In genomic region chr13:46019431-46020166, GRCm38 (mm10) we compare ENCODE assay signal across 8 mouse cellular contexts. TPM values are rescaled to one million over a fixed set of nuclear protein-coding genes. Genes with fewer than 3 reads are reported as not detected.
A peak's percentile ranks its signal among the peaks of the same experiment; 100 is the strongest.
DNase-seq lines count a peak whose midpoint lies in the region; ATAC-seq and TF ChIP-seq lines count a peak whose summit lies in the region.

No protein-coding gene starts in this region.

- no peak for TF ChIP-seq POLR2A in ES-Bruce4 (IDR thresholded peaks at IDR 0.05; ENCODE audit: insufficient read depth, low read length)

- no peaks in the 10 kb centered on the region; the same call in 1 of the 2 replicates for H3K9me3 ChIP-seq in ES-Bruce4 (replicated peaks; ENCODE audit: control insufficient read depth, insufficient read depth, low read length, poor library complexity, severe bottlenecking)

- H3K4me1 ChIP-seq in ES-Bruce4 (ENCODE audit: control insufficient read depth, insufficient read depth, low read length) = peaks cover 12% of the 10 kb centered on the region

- peak; percentile 34 for DNase-seq in adrenal gland, postnatal 14 days
- no peak for DNase-seq in adrenal gland, adult 8-10 months
- peak; percentile 49 for DNase-seq in embryo, embryonic 11 days
- DNase-seq in kidney, postnatal 4 days = peak; percentile 66 to 79
- no peak for DNase-seq in right cerebral cortex, postnatal 4 days
- DNase-seq in thymus, postnatal 25 days = no peak

- no peak overlapping the region for H3K9ac ChIP-seq in ES-Bruce4 (ENCODE audit: low read depth, poor library complexity, severe bottlenecking)

- no peaks in the 10 kb centered on the region for H3K36me3 ChIP-seq in ES-Bruce4 (ENCODE audit: control insufficient read depth, insufficient read depth, low read length, poor library complexity, severe bottlenecking)

- no peak for TF ChIP-seq CTCF in ES-Bruce4 (IDR thresholded peaks at IDR 0.05; ENCODE audit: low read depth, low read length)

- H3K4me3 ChIP-seq in ES-Bruce4 (ENCODE audit: low read depth, low read length) = no peak overlapping the region

- no peak overlapping the region for H3K27ac ChIP-seq in ES-Bruce4 (ENCODE audit: insufficient read depth, low read length)

- ATAC-seq in inflammation-experienced regulatory T-cells, adult 6 months = no peak

- TF ChIP-seq EP300 in ES-Bruce4 (IDR thresholded peaks at IDR 0.05; ENCODE audit: insufficient read depth, low read depth, low read length) = peak; percentile 64; the same call in 1 of the 2 replicates

- H3K27me3 ChIP-seq in ES-Bruce4 (ENCODE audit: control insufficient read depth, insufficient read depth, low read length, poor library complexity, severe bottlenecking) = no peaks in the 10 kb centered on the region

RNA-seq across cellular contexts. Expression of gene Atxn1, which starts 54.8 kb away (rescaled TPM):
- 32.4 and 34.6 TPM in 2 replicates for total RNA-seq in adrenal gland, postnatal 14 days (2021)
- 10 to 100 TPM; 32.0 to 59.9 (median 48.1) TPM for total RNA-seq in adrenal gland, adult 8-10 months (2022)
- polyA plus RNA-seq in ES-Bruce4 (2011; ENCODE audit: insufficient read depth, insufficient read length, low read depth, missing spikeins) = 10.1 and 11.2 TPM in 2 replicates
- polyA plus RNA-seq in inflammation-experienced regulatory T-cells, adult 6 months (2017; shearing (Covaris generic)) = 10 to 100 TPM; 35.9 to 51.1 (median 39.1) TPM

Comparison
In these comparisons a context has a peak if more than half of its experiments do, and no peak if none do; other contexts are left out.
1. DNase-seq: peak in adrenal gland, postnatal 14 days (single experiment), embryo, embryonic 11 days (single experiment) and kidney, postnatal 4 days (2 of 2); none in adrenal gland, adult 8-10 months (single experiment), right cerebral cortex, postnatal 4 days (single experiment) and thymus, postnatal 25 days (single experiment).